Mouse (Mus musculus) left cerebral cortex, postnatal 14 days (tissue): ENCODE data around the gene Ddah1. TPM values are rescaled to one million over a fixed set of nuclear protein-coding genes. Genes with fewer than 3 reads are reported as not detected.

Experiments used
- DNase-seq, 2 experiments: peaks; one replicate each; pipeline ENCODE4 v3.0.0; 2021 to 2022; ENCODE audit warnings: low spot score in 2 of 2, mixed read lengths in 1 of 2
- intact Hi-C: fragments of 180-260 bp; cut with DNase I; formaldehyde crosslinking; loops from one replicate; pipeline ENCODE4 v1.15.1; 2025
- total RNA-seq, 2 experiments: library from RNA; stranded (reverse); gene quantifications; 2 replicates each; pipeline ENCODE4 v1.2.3; 2021

The Ddah1 gene
- total RNA-seq, 2 experiments from 2014 or later: 72.2 to 73.3 TPM

DNA sequence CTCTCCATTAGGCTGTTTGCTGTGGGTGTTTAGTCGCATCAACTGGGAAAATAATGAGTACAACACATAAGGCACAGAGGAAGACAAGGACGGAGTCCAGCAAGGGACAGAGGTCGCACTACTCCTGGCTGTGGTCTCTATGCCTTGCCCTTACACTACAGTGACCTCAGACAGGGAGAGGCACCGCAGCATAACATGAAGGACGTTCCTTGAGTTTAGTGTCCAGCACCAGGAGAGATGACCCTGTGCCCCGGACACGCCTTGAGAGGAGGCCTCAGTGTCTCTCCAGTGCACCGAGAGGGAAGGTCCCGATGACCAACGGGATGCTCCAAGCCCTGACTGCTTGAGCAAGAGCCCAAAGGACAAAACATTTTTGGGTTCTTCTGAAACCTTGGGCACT lies 39.6 kb downstream of the Ddah1 start:
- DNase-seq: no peak
- intact Hi-C loops: no loop called here

DNA sequence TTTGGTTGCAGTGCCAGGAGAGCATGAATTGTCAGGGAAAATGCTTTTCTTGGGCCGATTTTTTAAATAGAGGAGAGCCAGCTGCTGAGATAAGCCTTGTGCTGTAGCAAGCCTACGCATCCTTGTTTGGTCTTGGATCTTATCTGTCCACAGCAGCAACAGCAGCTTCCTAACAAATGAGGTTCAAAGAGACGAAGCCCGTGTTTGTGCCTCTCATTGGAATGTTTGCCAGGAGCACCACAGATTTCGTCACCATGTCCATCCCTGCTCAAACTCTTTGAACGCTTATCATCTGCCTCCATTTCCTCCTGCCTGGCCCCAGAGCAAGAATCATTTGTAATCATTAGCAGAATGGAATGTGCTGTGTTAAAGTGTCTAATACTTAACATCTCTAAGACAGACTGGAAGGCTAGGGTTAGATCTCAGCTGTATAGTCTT lies 40.3 kb downstream of the Ddah1 start:
- DNase-seq: no peak
- intact Hi-C loops: no loop called here

- intact Hi-C loops: no loop called here
- no peak for DNase-seq
Measured at GRCm38 (mm10) chr3:145799365-145799764, 40.9 kb downstream of the Ddah1 start.

- intact Hi-C loops: no loop called here
- DNase-seq: no peak
Measured at GRCm38 (mm10) chr3:145802106-145802505, 43.6 kb downstream of the Ddah1 start.

DNA sequence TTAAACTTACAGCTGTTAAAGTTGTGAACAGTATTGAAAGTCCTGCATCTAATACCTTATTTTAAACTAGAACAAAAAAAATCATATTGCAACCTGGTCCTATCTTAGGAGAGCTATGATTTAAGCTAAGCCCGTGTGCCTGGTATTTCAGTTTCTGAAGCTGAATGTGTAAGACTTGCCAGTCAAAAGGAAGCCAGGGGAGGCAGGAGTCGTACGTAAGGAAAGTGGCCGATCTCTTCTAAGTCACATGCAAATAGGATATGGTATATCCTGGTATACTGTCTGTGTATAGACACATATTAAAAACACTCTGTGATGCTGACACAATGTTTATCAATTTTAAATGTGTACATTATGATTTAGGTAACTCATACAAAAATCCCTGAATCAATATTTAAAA lies 47.4 kb downstream of the Ddah1 start:
- intact Hi-C loops: no loop called here
- DNase-seq: no peak

DNA sequence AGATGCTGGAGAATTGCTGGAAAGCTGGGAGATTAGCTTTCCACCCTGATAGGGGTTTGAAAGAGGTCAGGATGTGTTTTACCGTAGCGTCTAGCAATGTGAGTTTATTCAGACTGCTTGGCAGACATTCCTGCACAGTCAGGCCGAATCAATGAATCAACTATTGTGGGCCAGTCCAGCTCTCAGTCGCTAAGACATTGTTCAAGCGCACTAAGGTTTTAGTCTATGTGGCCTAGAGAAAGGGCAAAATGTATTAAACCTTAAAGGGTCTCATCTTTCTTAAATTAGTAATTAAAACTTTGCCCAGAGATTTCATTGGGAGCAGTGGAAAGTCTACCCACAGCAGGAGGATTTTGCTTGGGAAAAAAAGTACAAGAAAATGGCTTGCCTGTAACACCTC lies 48.0 kb downstream of the Ddah1 start:
- no peak for DNase-seq
- intact Hi-C loops: no loop called here

DNA sequence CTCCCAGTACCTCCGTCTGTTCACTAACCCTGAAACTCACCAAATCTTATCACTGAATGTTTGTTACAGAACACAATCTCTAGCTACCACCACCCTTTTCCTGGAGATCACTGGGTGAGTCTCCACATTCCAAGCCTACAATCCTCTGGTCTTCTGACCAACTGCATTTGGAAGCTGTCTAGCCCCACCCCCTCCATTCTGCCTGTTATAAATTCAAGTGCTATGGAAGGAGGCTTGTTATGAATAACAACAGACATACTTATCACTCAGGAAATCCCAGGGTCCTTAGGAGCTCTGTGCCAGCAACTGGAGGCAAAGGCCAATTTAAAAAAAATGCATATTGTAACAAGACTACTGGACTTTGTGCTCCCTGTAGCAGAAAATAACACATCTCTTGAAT lies 58.3 kb downstream of the Ddah1 start:
- intact Hi-C loops: no loop called here
- DNase-seq: no peak

DNA sequence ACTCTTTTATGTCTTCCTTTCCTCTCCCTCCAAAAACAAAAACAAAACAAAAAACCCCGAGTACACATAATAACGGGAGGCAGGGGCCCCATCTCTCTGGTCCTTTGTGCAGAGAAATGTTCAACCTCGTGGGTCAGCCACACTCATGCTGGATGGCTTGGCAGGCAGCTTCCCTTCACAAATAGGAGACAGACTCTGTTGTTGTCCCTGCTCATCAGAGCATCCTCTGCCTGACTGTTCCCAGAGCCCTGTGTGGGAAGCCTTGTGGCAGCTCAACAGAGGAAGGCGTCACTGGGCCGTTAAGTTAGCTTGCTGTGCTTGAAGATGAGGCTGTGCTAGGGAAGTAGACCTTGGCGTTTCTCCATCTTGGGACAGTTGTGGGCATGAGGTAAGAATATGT lies 58.8 kb downstream of the Ddah1 start:
- no peak for DNase-seq
- intact Hi-C loops: no loop called here

- intact Hi-C loops: no loop called here
- no peak for DNase-seq
Measured at GRCm38 (mm10) chr3:145820439-145820838, 62.0 kb downstream of the Ddah1 start.

GRCm38 (mm10) chr3:145820938-145821337 lies 62.5 kb downstream of the Ddah1 start:
- intact Hi-C loops: no loop called here
- DNase-seq: no peak

- intact Hi-C loops: no loop called here
Measured at GRCm38 (mm10) chr3:145822201-145822600, 63.7 kb downstream of the Ddah1 start.

GRCm38 (mm10) chr3:145823661-145824060 lies 65.2 kb downstream of the Ddah1 start:
- intact Hi-C loops: no loop called here
- no peak for DNase-seq

More at GRCm38 (mm10) chr3:145822201-145822600, 63.7 kb downstream of the Ddah1 start:
- DNase-seq: no peak

DNA sequence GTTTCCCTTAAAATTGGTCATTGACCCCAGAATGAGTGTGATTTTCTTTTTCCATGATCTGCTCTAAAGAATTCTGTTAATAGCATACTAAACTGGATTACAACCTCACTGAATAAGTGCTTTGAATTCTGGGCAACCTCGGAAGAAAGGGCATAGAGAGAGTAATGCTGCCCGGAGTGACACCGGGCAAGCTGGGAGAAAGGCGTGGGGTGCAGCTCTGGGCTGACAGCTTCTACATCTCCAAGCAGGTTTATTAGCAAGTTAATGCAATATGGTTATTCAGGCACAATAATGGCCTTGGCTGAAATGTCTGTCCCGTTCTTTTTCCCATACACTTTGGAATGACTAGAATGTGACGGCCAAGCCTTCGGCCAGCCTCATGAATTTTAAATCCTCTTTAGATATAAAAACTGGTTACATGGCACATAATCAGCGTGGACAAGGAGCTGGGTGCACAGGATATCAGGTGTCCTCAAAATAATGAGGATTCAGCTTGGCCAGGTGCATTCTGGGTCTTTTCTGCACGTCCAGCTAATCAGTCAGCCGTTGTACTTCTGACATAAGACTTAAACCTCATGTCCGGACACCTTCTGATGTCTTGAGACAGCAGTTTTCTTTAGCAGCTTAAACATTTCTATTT lies 67.1 kb downstream of the Ddah1 start:
- no peak for DNase-seq

DNA sequence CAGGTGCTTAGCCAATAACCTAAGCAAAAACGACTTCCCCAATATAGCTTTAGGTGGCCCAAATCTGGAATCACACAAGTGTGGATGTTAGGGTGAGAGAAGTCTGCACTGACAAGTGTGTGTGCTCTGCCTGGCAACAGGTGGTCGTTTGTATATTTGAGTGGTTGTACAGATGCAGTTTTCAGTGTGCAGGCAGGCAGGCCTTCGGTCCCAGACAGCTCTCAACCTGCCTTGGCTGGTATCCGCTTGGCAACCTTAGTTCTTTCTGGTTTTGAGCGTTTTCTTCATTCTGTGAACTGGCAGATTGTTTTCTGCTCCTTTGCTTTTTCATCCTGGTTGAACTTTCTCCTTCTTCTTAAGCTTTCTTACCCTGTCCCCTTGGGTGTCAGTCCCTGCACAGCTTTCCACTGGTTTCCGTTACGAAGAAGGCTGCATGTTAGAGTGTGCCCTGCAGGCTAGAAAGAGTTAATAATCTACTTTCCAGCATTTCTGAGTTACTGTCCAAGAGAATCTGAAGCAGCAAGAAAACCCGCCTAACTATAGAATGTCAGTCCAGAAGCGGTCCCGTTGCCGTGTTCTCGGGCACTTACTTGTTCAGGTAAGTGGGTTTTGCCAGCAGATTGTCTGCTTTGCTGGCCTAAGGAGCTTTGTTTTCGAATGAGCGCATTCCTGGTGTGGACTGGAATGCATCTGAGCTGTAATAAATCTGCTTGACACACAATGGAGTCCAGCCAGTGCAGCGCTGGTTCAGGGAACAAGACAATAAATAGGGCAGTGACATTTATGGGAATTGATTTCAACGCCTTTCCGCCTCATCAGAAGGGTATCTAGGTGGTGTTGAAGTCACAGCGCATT lies 68.9 kb downstream of the Ddah1 start:
- intact Hi-C loops: no loop called here
- no peak for DNase-seq

More for the DNA sequence above, 67.1 kb downstream of the Ddah1 start:
- intact Hi-C loops: no loop called here

DNA sequence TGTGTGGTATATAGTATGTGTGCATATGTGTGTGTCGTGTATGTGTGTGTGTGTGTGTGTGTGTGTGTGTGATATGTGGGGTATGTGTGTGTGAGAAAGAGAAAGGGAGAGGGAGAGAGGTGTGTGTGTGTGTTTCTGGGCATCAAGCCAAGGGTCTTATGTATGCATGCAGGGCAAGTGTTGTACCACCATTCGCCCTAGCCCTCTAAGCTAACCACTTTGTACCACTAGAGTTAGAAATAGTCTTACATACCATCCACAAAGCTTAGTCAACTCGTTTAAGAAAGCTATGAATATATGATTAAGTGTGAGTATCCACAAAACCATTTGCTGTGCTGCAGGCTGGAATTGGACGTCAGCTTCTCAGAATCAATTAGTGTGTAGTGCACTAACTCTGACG lies 70.4 kb downstream of the Ddah1 start:
- intact Hi-C loops: no loop called here

GRCm38 (mm10) chr3:145833948-145834538 lies 75.6 kb downstream of the Ddah1 start:
- intact Hi-C loops: loop anchor here (5.0 kb wide), 1 partner anchor 182 kb away; no protein-coding TSS in a partner anchor

More for the DNA sequence above, 70.4 kb downstream of the Ddah1 start:
- DNase-seq: no peak

GRCm38 (mm10) chr3:145838281-145838680 lies 79.8 kb downstream of the Ddah1 start:
- no peak for DNase-seq
- intact Hi-C loops: no loop called here

More at GRCm38 (mm10) chr3:145833948-145834538, 75.6 kb downstream of the Ddah1 start:
- DNase-seq: peak; percentile 77 to 92

DNA sequence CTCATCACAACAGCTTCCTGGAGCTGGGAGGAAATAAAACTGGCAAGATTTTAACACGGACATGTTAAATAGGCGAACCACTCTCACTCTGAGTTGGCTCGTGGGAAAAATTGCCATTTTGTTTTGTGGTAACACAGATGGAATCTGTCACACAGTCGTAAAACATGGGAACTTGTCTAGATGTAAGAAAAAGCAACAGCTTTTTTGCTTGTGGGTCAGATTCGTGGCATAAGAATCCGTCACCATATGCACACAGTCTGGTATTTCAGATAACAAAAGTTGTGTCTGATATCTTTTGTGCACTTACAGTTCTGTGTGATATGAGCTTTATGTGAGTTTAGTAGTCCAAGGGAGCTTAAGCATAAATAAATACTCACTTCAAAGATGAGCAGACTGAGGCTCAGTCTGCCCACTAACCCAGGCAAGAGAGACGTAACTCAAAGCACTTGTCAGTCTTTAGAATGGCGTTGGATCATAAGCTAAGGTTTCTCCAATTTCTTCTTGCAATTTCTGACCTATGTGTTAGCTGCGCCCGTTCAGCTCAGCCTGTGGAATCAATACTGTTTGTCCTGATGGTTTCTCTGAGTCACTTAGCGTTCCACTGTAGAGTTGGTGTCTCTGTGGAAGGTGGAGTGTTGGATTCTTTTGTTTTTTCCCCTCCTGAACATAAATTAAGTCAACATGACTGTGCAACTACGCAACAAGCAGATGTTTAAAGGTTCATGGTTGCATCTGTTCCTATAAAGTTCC lies 83.7 kb downstream of the Ddah1 start:
- intact Hi-C loops: no loop called here
- no peak for DNase-seq

GRCm38 (mm10) chr3:145843836-145844235 lies 85.4 kb downstream of the Ddah1 start:
- no peak for DNase-seq
- intact Hi-C loops: no loop called here

DNA sequence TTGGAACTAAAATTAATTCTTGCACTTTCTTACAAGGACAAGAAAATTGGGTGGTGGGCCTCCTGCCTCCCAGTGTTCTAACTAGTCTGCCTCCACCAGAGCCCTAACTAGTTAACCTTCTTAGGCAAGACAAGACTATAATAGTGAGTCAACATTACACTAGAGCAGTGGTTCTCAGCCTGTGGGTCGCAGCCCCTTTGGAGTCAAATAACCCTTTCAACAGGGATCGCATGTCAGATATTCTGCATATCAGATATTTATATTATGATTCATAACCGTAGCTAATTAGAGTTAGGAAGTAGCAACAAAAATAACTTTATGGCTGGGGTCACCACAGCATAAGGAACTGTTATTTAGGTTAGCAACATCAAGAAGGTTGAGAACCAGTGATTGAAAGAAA lies 86.4 kb downstream of the Ddah1 start:
- DNase-seq: no peak
- intact Hi-C loops: no loop called here
